Mouse (Mus musculus): ENCODE measurements around the gene Mrpl48. TPM values are rescaled to one million over a fixed set of nuclear protein-coding genes. Genes with fewer than 3 reads are reported as not detected.

The Mrpl48 gene
- polyA plus RNA-seq, 1 experiment from 2014 or later: 73.9 TPM

DNA sequence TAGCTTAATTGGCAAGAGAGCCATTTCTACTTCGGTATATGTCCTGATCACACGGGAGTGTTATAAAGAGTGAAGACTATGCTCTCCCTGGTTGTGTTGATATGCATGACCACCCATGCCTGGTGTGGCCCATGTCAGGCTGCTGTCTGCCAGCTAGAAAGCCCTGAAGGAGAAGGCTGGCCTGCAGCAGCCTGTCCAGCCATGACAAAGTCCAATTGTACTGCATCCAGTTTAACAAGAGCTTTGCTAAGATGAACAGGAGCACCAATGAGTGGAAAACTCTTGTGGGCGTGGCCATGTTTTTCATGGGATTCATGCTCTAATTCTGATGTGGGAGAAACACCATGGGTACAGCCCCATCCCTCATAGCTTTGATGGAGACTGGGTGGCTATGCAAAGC, 16.4 kb upstream of the Mrpl48 start:
- H3K9me3 ChIP-seq: no peaks in the 10 kb centered on the region
- no peaks in the 10 kb centered on the region for H3K4me1 ChIP-seq
- no peak overlapping the region for H3K9ac ChIP-seq
- no peak overlapping the region for H3K27ac ChIP-seq
- 82% methylated on average over 3 of the region's 3 CpGs for WGBS
- no peaks in the 10 kb centered on the region for H3K27me3 ChIP-seq
- no peak overlapping the region for H3K4me2 ChIP-seq
- H3K36me3 ChIP-seq: peaks cover under 1% of the 10 kb centered on the region; the same call in 1 of the 2 replicates
- H3K4me3 ChIP-seq: no peak overlapping the region
- no peak for ATAC-seq (ENCODE audit: insufficient number of reproducible peaks, insufficient read depth, low FRiP score, low TSS enrichment, low read depth)

DNA sequence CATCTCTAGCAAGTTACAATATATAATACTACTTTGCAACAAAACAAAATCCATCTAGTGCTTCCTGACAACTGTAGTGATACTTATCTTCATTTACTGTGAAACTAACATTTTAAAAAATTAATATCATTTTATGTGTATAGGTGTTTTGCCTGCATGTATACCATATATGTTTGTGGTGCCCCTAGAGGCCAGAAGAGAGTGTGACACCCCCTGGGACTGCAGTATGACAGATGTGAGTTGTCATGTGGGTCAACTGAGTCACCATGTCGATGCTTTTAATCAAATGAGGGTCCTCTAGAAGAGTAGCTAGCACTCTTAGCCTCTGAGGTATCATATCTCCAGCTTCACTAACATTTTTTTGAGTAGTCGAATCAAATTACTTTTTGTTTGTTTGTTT, 14.2 kb upstream of the Mrpl48 start:
- 84% methylated on average over 2 of the region's 2 CpGs for WGBS
- no peak for ATAC-seq (ENCODE audit: insufficient number of reproducible peaks, insufficient read depth, low FRiP score, low TSS enrichment, low read depth)

DNA sequence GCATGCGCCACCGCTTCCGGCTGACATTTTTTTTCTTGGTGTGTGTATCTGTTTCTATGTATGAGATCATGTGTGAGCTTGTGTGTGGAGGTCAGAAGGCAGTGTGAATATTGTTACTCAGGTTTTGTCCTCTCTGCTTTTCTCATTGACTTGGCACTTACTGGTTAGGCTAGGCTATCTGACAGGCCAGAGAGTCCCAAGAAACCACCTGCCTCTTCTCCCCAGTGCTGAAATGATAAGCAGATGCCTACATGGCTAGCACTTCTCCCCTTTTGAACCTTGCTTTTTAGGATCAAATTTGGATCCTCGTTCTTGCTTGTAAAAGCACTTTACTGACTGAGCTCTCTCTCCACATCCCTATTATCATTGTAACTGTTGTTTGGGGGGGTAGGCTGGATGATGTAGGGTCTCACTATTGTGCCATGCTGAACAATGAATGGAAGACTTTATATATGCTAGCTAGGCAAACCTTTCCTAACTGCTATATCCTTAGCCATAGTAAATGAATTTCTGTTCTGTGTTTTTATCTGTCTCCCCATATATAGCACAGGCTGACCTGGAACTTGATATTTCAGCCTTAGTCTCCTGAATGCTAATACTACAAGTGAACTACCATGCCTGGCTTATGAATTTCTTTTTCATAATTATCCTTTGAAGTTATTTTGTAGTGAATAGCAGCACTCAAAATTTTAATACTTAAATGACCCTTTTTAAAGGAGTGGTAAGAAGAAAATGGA, 8.2 kb upstream of the Mrpl48 start:
- H3K4me2 ChIP-seq: no peak overlapping the region

More for the DNA sequence above, 14.2 kb upstream of the Mrpl48 start:
- Histone ChIP-seq H3K4me1 (no peaks in the 10 kb centered on the region), H3K27me3 (no peaks in the 10 kb centered on the region), H3K4me2 (no peak overlapping the region), H3K9me3 (no peaks in the 10 kb centered on the region), H3K36me3 (no peaks in the 10 kb centered on the region), H3K9ac (no peak overlapping the region), H3K4me3 (no peak overlapping the region), H3K27ac (no peak overlapping the region)

DNA sequence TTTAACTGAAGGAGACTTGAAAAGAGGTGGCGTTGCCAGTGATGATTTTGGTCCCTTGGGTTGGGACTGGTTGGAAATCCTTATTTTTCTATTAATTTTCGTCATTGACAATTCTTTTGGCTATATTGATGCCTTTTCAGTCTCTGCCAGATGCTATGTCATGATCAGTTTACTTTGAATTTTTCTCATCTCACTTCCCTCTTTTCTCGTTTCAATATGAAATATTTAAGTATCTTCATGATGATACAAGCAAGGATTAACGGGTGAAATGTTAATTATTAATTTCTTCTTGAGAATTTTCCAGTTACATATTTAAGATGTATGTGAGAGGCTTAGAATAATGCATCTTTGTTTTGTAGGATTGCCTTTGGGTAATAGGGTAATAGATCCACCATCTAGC, 809 bp upstream of the Mrpl48 start:
- 21% methylated on average over 4 of the region's 4 CpGs for WGBS
- Histone ChIP-seq H3K4me3 (peak overlapping the region; percentile 99), H3K27me3 (no peaks in the 10 kb centered on the region), H3K9ac (peak overlapping the region; percentile 99), H3K27ac (no peak overlapping the region), H3K9me3 (no peaks in the 10 kb centered on the region), H3K4me2 (peak overlapping the region; percentile 66), H3K4me1 (peaks cover 8% of the 10 kb centered on the region), H3K36me3 (no peaks in the 10 kb centered on the region)
- ATAC-seq (ENCODE audit: insufficient number of reproducible peaks, insufficient read depth, low FRiP score, low TSS enrichment, low read depth): no peak

More for the DNA sequence above, 8.2 kb upstream of the Mrpl48 start:
- Histone ChIP-seq H3K4me1 (no peaks in the 10 kb centered on the region), H3K4me3 (no peak overlapping the region), H3K9me3 (no peaks in the 10 kb centered on the region), H3K36me3 (no peaks in the 10 kb centered on the region), H3K27me3 (no peaks in the 10 kb centered on the region), H3K9ac (no peak overlapping the region), H3K27ac (no peak overlapping the region)
- ATAC-seq (ENCODE audit: insufficient number of reproducible peaks, insufficient read depth, low FRiP score, low TSS enrichment, low read depth): no peak
- 95% methylated on average over 4 of the region's 4 CpGs for WGBS

DNA sequence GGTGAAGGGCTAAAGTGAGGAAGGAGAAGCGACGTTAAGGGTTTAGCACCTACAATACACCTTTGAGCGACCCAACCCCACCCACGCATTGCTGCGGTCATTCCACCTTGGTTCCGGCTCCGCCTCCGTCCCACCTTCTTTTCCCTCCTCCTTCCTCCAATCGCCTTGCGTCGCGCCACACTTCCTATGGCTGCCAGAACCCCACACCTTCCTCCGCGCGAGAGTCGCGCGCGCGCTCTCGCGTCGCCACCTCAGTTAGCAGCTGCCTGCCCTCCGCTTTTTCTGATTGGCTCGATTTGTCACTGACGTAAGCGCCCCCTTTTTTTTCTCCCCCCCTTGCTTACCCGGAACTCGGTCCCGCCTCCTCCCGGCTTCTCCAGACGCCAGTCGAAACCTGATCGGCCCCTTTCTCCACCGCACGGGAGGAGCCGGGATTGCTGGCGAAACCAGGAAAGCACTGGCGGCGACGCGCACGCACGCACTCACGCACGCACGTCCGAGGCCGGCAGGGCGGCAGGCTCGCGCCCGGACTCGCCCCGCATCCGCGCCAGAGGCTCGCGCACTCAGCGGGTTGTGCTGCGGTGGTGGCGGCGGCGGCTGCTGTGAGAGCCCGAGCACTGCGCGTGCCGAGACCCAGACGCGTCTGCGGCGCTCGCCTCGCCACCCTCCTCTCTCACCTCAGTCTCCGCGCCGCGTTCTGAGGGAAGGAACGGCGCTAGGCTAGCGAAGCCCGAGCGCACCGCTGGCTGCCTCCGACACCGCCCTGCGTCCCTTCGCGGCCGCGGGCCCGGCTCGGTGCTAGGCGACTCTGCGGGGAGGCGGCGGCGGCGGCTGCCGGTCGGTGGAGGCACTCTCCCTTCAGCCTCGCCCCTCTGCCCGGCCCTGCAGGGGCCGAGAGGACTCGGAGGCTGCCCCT, 629 bp downstream of the Mrpl48 start, which contains the start of gene Rab6a:
Gene Rab6a, plus strand, starts transcription at position 197 of the 916 bp plus-strand sequence.
- Histone ChIP-seq H3K27ac (peak within 1 kb of the TSS; percentile 99), H3K9ac (peak within 1 kb of the TSS; percentile 99), H3K4me2 (peak within 1 kb of the TSS; percentile 66), H3K27me3 (no peaks in the 10 kb centered on the region), H3K9me3 (no peaks in the 10 kb centered on the region), H3K4me1 (peaks cover 8% of the 10 kb centered on the region), H3K36me3 (no peaks in the 10 kb centered on the region), H3K4me3 (peak within 1 kb of the TSS; percentile 99)
- ATAC-seq (ENCODE audit: insufficient number of reproducible peaks, insufficient read depth, low FRiP score, low TSS enrichment, low read depth): peak; percentile 96
- under 1% methylated on average over 99 of the region's 105 CpGs for WGBS

DNA sequence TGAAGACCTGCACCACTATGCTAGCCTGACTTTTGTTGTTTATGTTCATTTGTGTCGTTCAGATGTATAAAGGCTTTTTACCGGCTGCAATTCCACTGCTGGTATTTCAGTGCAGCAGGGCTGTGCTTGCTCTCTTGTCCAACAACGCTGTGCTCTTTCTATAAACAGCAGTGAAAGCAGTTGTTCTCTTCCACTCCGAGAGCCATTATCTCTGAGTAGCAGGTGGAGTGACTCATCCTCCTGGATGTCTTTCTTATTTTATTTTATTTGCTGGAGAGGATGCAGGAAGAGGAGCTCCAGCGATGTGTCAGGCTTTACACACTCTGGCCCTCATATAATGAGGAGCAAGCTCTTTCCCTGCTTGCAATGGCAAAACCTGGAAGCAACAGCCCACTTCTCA, 7.9 kb downstream of the Mrpl48 start:
- no peaks in the 10 kb centered on the region for H3K9me3 ChIP-seq
- 82% methylated on average over 5 of the region's 5 CpGs for WGBS
- no peaks in the 10 kb centered on the region for H3K27me3 ChIP-seq
- no peak for ATAC-seq (ENCODE audit: insufficient number of reproducible peaks, insufficient read depth, low FRiP score, low TSS enrichment, low read depth)
- H3K9ac ChIP-seq: no peak overlapping the region
- H3K27ac ChIP-seq: no peak overlapping the region
- no peak overlapping the region for H3K4me3 ChIP-seq
- no peaks in the 10 kb centered on the region for H3K4me1 ChIP-seq
- H3K4me2 ChIP-seq: no peak overlapping the region
- H3K36me3 ChIP-seq: no peaks in the 10 kb centered on the region

DNA sequence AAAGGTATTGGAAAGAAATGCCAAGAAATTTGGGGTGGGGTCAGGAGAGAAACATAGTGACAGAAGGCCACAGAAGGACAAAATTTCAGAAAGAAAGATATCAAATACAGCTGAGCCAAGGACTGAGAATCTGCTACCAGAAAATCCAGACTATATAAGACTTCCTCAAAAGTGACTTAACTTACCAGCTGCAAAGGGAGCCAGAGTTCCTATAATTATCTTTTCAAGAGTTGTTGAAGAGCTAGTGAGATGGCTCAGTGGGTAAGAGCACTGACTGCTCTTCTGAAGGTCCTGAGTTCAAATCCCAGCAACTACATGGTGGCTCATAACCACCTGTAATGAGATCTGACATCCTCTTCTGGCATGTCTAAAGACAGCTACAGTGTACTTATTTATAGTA, 14.8 kb downstream of the Mrpl48 start:
- Histone ChIP-seq H3K4me2 (no peak overlapping the region), H3K27ac (no peak overlapping the region), H3K4me3 (no peak overlapping the region), H3K36me3 (no peaks in the 10 kb centered on the region), H3K9ac (no peak overlapping the region), H3K27me3 (no peaks in the 10 kb centered on the region), H3K9me3 (no peaks in the 10 kb centered on the region), H3K4me1 (no peaks in the 10 kb centered on the region)
- ATAC-seq (ENCODE audit: insufficient number of reproducible peaks, insufficient read depth, low FRiP score, low TSS enrichment, low read depth): no peak

DNA sequence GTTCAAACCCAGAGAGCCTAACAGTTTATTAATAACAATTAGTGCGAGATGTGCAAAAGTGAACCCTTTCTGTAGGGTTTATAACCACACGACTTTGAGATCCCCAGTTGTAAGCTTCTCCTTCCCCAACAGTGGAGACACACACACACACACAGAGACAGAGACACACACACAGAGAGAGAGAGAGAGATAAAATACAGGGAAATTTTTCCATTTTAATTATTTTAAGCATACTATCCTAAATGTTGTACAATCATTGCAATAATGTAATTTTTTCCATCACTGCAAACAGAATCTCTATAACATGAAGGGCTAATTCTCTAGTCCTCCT, 16.6 kb downstream of the Mrpl48 start:
- H3K4me1 ChIP-seq: no peaks in the 10 kb centered on the region
- H3K4me3 ChIP-seq: peak overlapping the region; percentile 55
- H3K4me2 ChIP-seq: peak overlapping the region; percentile 61
- ATAC-seq (ENCODE audit: insufficient number of reproducible peaks, insufficient read depth, low FRiP score, low TSS enrichment, low read depth): no peak
- WGBS: 11% methylated on average over 2 of the region's 2 CpGs
- H3K36me3 ChIP-seq: no peaks in the 10 kb centered on the region
- no peak overlapping the region for H3K27ac ChIP-seq
- peak overlapping the region; percentile 73 for H3K9ac ChIP-seq
- no peaks in the 10 kb centered on the region for H3K27me3 ChIP-seq
- H3K9me3 ChIP-seq: no peaks in the 10 kb centered on the region

DNA sequence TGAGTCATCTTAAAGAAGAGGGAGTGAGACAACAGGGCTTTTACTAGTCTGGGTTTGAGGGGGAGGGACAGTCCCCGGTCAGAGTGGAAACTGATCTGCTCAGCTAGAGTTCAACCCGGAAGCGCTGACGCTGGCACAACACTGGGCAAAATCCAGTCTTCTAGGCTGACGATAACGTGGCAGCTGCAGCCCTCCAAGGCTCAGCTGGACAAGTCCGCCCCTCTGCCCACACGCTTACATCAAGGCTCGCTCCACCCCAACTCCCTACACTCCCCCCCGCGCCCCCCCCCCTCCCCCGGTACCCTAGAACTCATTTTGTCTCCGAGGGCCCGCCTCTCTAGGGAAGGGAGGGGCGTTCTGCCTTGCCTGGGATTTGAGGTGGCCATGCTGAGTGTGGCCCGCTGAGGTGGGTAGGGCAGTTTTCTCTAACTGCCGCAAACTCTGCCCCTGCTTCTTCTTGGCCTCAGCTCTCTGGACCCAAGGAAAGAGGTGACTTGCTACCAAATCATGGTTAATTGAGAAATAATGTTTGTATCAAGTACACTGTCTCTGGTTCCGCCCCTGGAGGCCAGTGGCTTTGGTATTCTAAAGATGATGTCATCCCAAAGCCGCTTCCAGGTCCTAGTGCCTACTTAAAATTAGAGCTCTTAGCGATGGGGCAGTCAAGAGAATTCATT, 17.1 kb downstream of the Mrpl48 start:
- Histone ChIP-seq H3K4me1 (no peaks in the 10 kb centered on the region), H3K27me3 (no peaks in the 10 kb centered on the region), H3K4me3 (peak overlapping the region; percentile 55), H3K36me3 (no peaks in the 10 kb centered on the region), H3K9ac (peak overlapping the region; percentile 73), H3K9me3 (no peaks in the 10 kb centered on the region), H3K4me2 (peak overlapping the region; percentile 61), H3K27ac (peak overlapping the region; percentile 84)
- 2% methylated on average over 19 of the region's 20 CpGs for WGBS
- ATAC-seq (ENCODE audit: insufficient number of reproducible peaks, insufficient read depth, low FRiP score, low TSS enrichment, low read depth): peak; percentile 95

DNA sequence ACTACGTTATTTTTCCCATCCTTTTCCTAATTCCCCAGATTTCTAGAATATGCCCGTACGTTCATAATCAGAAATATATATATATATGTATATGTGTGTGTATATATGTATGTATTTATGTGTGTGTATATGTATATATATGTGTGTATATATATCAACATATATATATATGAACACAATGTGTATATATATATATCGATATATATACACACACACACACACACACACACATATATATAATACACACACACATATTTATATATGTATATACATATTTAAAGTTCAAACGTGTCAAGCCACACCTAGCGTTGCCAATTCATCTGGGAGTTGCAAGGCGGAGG, 17.6 kb downstream of the Mrpl48 start:
- H3K27ac ChIP-seq: peak overlapping the region; percentile 84
- no peaks in the 10 kb centered on the region for H3K4me1 ChIP-seq
- H3K9me3 ChIP-seq: no peaks in the 10 kb centered on the region
- H3K4me3 ChIP-seq: peak overlapping the region; percentile 55
- peak overlapping the region; percentile 73 for H3K9ac ChIP-seq
- ATAC-seq (ENCODE audit: insufficient number of reproducible peaks, insufficient read depth, low FRiP score, low TSS enrichment, low read depth): peak; percentile 48; the same call in 1 of the 2 replicates
- H3K27me3 ChIP-seq: no peaks in the 10 kb centered on the region
- peak overlapping the region; percentile 61 for H3K4me2 ChIP-seq
- H3K36me3 ChIP-seq: no peaks in the 10 kb centered on the region
- 40% methylated on average over 7 of the region's 7 CpGs for WGBS

DNA sequence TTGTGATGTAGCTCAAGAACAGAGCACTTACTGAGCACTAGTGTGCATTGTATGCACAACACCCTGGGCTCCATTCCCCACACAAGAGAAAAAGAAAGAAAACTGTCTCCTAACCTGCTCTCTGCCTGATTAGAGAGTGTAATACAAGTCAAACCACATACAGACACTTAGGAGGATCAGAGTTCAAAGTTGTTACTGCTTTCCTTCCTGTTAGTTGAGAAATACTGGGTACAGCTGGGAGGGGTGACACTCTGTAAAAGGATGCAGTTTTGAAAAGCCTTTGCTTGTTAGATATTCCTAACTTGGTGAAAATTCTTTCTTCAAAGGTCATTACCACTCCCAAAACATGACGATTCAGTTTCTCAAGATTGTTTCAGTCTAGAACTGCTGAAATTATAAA, 18.3 kb downstream of the Mrpl48 start:
- Histone ChIP-seq H3K9ac (no peak overlapping the region), H3K4me2 (no peak overlapping the region), H3K9me3 (no peaks in the 10 kb centered on the region), H3K36me3 (no peaks in the 10 kb centered on the region), H3K27me3 (no peaks in the 10 kb centered on the region), H3K4me1 (no peaks in the 10 kb centered on the region), H3K27ac (no peak overlapping the region; the same call in 1 of the 2 replicates), H3K4me3 (no peak overlapping the region)
- no peak for ATAC-seq (ENCODE audit: insufficient number of reproducible peaks, insufficient read depth, low FRiP score, low TSS enrichment, low read depth)
- WGBS: 68% methylated on average over 1 of the region's 1 CpGs
